Mouse (Mus musculus) E14TG2a.4 (cell line): ENCODE data around the gene Ptcd1.

Experiments used
- H3K27me3 ChIP-seq: 2 replicates; pipeline ENCODE4 v1.6.1; 2014; ENCODE audit warnings: low read length, control low read depth; ENCODE audit not compliant: insufficient read depth
- H3K36me3 ChIP-seq: 2 replicates; pipeline ENCODE4 v1.6.1; 2014; ENCODE audit warnings: low read length, control low read depth; ENCODE audit not compliant: insufficient read depth
- H3K4me1 ChIP-seq: replicated peaks from 2 replicates; pipeline ENCODE4 v1.6.1; 2014; ENCODE audit warnings: low read depth, low read length, control low read depth
- H3K4me3 ChIP-seq: replicated peaks from 2 replicates; pipeline ENCODE4 v1.5.1; 2014; ENCODE audit warnings: mild to moderate bottlenecking, low read length
- H3K9me3 ChIP-seq: 2 replicates; pipeline ENCODE4 v1.6.1; 2014; ENCODE audit warnings: low read length, control low read depth
- CTCF ChIP-seq: conservative IDR thresholded peaks from 2 replicates; pipeline ENCODE4 v1.5.1; 2014; ENCODE audit warnings: low read length
- NANOG ChIP-seq: IDR thresholded peaks from 2 replicates; pipeline ENCODE4 v1.6.1; 2014; ENCODE audit warnings: borderline replicate concordance, low read length, mixed read lengths
- POU5F1 ChIP-seq: IDR thresholded peaks from 2 replicates; pipeline ENCODE4 v1.6.1; 2014; ENCODE audit warnings: low read length, borderline replicate concordance

Gene Ptcd1

DNA sequence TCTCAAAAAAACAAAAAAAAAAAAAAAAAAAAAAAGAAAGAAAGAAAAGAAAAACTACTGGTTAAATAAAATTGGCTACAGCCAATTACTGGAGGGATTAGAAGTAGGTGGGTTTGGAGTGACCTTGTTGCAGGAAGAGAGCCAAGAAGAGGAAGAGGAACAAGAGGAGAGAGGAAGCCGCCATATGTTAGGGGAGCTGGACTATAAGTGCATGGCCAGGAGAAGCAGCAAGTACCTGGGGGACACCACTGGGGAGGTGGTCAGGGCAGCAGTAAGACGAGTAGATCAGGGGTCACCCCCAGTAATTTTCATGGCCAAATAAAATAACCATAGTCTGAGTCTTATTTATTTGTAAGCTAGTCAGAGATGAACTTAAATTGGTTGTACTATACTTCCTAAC lies 18.3 kb upstream of the Ptcd1 start:
- Histone ChIP-seq H3K36me3 (peaks cover 100% of the 10 kb centered on the region), H3K9me3 (no peaks in the 10 kb centered on the region), H3K4me3 (no peak overlapping the region), H3K27me3 (no peaks in the 10 kb centered on the region), H3K4me1 (peaks cover 68% of the 10 kb centered on the region)
- TF ChIP-seq CTCF, result no peak
- TF ChIP-seq NANOG, result no peak
- no peak for TF ChIP-seq POU5F1

DNA sequence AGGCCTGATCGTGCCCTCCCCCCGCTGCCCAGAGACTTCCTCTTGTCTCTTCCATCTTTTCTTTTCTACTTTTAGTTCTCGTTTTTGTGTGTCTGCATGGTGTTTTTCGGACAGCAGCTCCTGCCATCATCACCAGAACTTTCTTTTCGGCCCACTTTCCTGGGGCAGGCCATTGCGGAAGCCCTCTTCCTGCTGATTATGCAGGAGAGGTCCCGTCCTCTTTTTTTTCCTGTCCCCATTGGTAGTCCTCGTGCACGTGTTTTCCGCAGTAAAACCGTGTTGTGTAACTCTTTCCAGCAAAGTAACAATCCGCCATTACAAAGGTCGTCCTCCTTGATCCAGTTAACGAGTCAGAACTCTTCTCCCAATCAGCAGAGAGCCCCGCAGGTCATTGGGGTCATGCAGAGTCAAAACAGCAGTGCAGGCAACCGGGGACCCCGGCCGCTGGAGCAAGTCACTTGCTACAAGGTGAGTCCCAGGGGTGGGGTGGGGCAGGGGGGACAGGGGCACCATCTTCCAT lies 11.6 kb upstream of the Ptcd1 start:
- Histone ChIP-seq H3K4me1 (peaks cover 75% of the 10 kb centered on the region), H3K9me3 (no peaks in the 10 kb centered on the region), H3K27me3 (no peaks in the 10 kb centered on the region), H3K36me3 (peaks cover 100% of the 10 kb centered on the region), H3K4me3 (no peak overlapping the region)
- TF ChIP-seq NANOG (no peak), CTCF (no peak), POU5F1 (no peak)

DNA sequence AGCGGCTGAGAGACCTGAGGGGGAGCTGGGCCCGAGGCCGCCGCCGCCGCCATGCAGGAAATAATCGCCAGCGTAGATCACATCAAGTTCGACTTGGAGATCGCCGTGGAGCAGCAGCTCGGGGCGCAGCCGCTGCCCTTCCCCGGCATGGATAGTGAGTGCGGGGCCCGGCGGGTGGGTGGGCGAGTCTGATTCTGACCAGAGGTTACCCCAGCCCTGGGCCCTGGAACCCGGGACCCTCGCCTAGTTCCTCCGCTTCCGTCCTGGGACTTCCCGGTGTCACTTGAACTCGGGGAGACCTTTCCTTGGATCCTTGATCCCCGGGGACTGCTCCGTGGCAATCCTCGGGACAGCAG lies 376 bp upstream of the Ptcd1 start:
- peak overlapping the region; percentile 96 for H3K4me3 ChIP-seq
- H3K27me3 ChIP-seq, result no peaks in the 10 kb centered on the region
- peaks cover 51% of the 10 kb centered on the region for H3K36me3 ChIP-seq
- no peak for TF ChIP-seq NANOG
- no peak for TF ChIP-seq CTCF
- no peak for TF ChIP-seq POU5F1
- peaks cover 76% of the 10 kb centered on the region for H3K4me1 ChIP-seq
- H3K9me3 ChIP-seq, result no peaks in the 10 kb centered on the region

DNA sequence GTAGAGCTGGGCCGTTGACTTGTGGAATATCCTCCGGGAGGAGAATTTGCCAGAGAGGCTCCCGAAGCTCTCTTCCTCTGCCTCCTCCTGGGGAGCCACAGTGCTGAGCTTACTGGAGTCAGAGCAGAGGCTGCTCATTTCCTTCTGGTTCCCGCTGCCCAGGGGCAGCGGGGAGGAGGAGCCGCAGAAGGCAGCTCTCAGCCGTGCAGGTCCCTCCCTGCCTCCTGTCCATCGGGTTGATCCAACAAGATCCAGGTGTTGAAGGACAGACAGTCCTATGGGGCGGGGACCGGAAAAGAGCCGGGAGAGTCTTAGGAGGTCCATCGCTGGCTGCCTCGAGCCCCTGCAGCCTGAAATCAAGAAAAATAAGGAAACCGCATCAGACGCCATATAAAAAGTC lies 1.7 kb downstream of the Ptcd1 start:
- Histone ChIP-seq H3K9me3 (no peaks in the 10 kb centered on the region), H3K4me3 (peak overlapping the region; percentile 96), H3K27me3 (no peaks in the 10 kb centered on the region), H3K36me3 (peaks cover 49% of the 10 kb centered on the region), H3K4me1 (peaks cover 81% of the 10 kb centered on the region)
- TF ChIP-seq POU5F1 (no peak), NANOG (no peak), CTCF (no peak)

DNA sequence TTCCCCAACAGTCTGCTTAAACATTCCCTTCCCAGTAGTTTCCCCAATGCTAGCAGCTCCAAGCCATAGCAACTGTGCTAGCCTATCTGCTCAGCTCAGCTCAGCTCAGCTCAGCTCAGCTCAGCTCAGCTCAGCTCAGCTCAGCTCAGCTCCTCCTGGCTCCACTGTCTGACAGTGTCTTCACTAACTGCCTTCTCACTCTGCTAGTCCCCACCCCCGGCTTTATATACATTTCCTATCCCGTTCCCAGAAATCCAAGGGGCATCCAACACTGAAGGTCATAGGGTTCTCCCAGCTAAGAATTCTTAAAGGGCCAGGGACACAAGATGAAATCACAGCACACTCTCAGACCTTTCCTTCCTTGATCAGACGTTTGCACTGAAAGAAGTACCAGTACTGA lies 2.2 kb downstream of the Ptcd1 start:
- peaks cover 78% of the 10 kb centered on the region for H3K4me1 ChIP-seq
- H3K4me3 ChIP-seq, result peak overlapping the region; percentile 96
- no peak for TF ChIP-seq NANOG
- no peak for TF ChIP-seq CTCF
- no peak for TF ChIP-seq POU5F1

DNA sequence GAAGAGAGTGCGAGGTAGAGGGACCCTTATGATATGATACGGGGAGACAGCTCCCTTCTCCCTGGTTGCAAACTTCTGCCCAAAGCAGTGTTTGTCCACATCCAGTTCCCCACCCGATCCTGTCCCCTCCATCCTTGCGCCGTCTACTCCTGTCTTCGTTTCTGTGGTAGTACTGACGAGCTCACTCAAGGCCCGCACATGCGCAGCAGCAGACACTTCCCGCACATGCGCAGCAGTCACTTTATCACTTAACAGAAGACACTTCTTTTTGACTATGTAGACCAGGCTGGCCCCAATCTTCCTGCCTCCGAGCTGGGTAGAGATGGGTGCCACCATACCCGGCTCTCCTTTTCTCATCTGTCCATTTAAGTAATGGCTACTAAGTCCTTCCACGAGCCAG lies 5.5 kb downstream of the Ptcd1 start:
- 0 out of 2 replicates have a peak overlapping the region, but pooled peaks have one; percentile 3 for H3K4me3 ChIP-seq
- no peaks in the 10 kb centered on the region for H3K27me3 ChIP-seq
- peaks cover 71% of the 10 kb centered on the region for H3K36me3 ChIP-seq
- no peaks in the 10 kb centered on the region for H3K9me3 ChIP-seq
- peaks cover 56% of the 10 kb centered on the region for H3K4me1 ChIP-seq
- no peak for TF ChIP-seq POU5F1
- TF ChIP-seq NANOG, result no peak
- no peak for TF ChIP-seq CTCF

More for the DNA sequence above, 2.2 kb downstream of the Ptcd1 start:
- H3K9me3 ChIP-seq, result no peaks in the 10 kb centered on the region
- no peaks in the 10 kb centered on the region for H3K27me3 ChIP-seq
- peaks cover 49% of the 10 kb centered on the region for H3K36me3 ChIP-seq

DNA sequence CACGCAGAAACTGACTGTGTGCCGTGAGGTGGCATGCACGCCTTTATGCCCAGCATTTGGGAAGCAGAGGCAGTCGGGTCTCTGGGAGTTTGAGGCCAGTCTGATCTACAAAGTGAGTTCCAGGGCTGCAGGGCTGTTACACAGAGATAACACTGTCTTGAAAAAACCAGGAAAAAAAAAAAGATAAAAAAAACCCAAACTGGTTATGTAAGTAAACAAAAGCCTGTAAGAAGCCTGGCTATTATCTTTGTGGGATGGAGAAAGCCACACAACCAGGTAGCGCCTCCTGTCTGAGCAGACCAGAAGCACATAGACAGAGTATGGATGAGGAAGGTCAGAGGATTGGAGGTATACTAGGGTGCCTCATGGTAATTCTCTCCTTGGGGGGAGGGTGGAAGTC lies 14.2 kb downstream of the Ptcd1 start:
- TF ChIP-seq NANOG (no peak), CTCF (no peak), POU5F1 (no peak)
- Histone ChIP-seq H3K4me1 (peaks cover 25% of the 10 kb centered on the region; the same call in 1 of the 2 replicates), H3K9me3 (no peaks in the 10 kb centered on the region), H3K36me3 (peaks cover 88% of the 10 kb centered on the region), H3K27me3 (no peaks in the 10 kb centered on the region), H3K4me3 (no peak overlapping the region)

DNA sequence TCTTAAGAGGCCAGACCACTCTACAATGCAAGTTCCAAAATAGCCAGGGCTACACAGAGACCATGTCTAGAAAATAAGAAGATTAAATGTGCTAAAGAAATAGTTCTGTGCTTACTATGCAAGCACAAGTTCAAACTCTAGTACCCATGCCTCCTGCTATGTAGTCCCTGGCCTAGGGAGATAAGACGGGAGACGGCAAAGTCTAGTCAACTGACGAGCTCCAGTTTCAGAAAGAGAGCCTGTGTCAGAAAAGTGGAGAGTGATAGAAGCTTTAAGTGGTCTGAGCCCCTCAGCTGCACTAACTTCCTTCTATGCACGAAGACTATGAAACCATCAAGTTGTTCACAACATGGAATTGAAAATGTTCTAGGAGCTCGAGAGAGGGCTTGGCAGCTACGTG lies 17.6 kb downstream of the Ptcd1 start:
- TF ChIP-seq NANOG (no peak), POU5F1 (no peak), CTCF (no peak)

DNA sequence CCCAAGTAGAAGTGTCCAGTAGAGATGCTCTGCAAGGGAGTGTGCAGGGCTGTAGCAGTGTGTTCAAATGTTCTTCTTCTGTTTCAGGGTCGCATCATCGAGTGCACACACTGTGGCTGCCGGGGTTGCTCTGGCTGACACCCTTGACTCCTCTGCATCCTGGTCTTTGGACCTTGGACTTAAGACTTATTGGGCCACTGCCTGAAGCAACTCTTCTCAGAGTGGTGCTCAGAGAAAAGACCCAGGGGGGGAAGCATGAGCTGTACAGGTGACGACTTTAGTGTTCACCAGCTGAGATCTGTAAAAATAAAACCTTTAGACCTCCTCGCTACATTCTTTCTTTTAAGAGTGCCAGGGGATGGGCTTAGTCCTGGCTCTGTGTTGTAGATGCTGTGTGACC lies 19.2 kb downstream of the Ptcd1 start:
- H3K36me3 ChIP-seq, result peaks cover 100% of the 10 kb centered on the region
- no peak overlapping the region for H3K4me3 ChIP-seq
- peaks cover 24% of the 10 kb centered on the region; the same call in 1 of the 2 replicates for H3K4me1 ChIP-seq
- H3K27me3 ChIP-seq, result no peaks in the 10 kb centered on the region
- H3K9me3 ChIP-seq, result no peaks in the 10 kb centered on the region
- TF ChIP-seq CTCF (no peak), POU5F1 (no peak), NANOG (no peak)

More for the DNA sequence above, 17.6 kb downstream of the Ptcd1 start:
- no peaks in the 10 kb centered on the region for H3K27me3 ChIP-seq
- H3K4me1 ChIP-seq, result peaks cover 27% of the 10 kb centered on the region; the same call in 1 of the 2 replicates
- H3K4me3 ChIP-seq, result no peak overlapping the region
- no peaks in the 10 kb centered on the region for H3K9me3 ChIP-seq
- peaks cover 97% of the 10 kb centered on the region for H3K36me3 ChIP-seq
